Mouse (Mus musculus): ENCODE results near the gene Tpcn1. TPM values are rescaled to one million over a fixed set of nuclear protein-coding genes. Genes with fewer than 3 reads are reported as not detected.
A peak's percentile ranks its signal among the peaks of the same experiment; 100 is the strongest.

Gene Tpcn1
- polyA plus RNA-seq, 1 experiment, result 121 TPM

DNA sequence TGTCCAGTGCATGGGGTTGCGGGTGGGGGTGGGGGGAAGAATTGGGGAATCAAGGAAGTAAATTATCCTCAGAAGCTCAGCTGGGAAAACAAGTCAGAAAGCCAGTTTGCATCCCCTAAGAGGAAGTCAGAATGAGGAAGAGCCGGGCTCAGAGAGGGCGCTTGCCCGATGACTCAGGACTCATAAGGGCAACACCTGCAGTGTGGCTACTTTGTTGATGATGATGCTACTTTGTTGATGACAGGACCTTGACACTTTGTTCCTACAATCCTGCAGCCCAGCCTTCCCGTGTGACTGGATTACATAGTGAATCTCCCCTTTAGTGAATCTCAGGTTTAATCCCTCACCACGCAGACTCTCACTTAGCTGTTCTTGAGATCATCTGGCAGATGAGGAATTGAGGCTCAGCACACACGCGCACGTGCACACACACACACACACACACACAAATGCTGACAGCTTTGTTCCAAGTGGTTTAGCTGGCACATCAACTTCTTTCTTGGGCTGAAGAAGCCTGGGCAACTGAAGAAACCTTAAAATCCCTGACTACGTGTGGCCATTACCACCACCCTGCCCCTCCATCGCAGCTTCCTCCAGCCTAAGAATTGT is 18.1 kb downstream of the Tpcn1 start:
- Histone ChIP-seq H3K4me3 (ENCODE audit: insufficient read depth, low read length) (no peak overlapping the region), H3K27ac (ENCODE audit: insufficient read depth, low read depth, low read length) (peak overlapping the region; percentile 89), H3K4me1 (ENCODE audit: control insufficient read depth, insufficient read depth, low read length) (peaks cover 71% of the 10 kb centered on the region)
- no peak for TF ChIP-seq POLR2A (IDR thresholded peaks at IDR 0.05; ENCODE audit: borderline replicate concordance, low read depth, low read length)
- no peak for TF ChIP-seq CTCF (IDR thresholded peaks at IDR 0.05; ENCODE audit: low read depth, low read length)

DNA sequence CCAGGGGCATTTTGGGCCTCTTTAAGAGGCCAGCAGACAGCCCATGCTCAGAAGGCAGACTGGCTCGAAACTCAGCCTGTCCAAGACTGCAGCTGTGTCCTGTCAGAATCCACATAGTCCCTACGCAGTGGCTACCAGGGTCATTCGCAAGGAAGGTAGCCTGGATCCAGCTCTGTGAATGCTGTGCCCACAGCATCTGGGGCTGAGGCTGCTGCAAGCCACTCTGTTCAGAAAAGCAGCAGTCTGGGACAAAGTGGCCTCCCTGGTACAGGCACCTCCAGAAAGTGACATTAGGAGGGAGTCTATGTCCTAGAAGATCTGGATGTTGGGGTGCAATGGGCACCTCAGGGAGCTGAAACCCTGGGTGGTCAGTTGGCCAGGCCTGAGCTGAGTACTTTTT is 18.7 kb downstream of the Tpcn1 start:
- Histone ChIP-seq H3K4me3 (ENCODE audit: insufficient read depth, low read length) (no peak overlapping the region), H3K27ac (ENCODE audit: insufficient read depth, low read depth, low read length) (peak overlapping the region; percentile 89), H3K4me1 (ENCODE audit: control insufficient read depth, insufficient read depth, low read length) (peaks cover 70% of the 10 kb centered on the region)
- 0 out of 2 replicates have a peak, but pooled peaks have one; percentile 5 for TF ChIP-seq CTCF (IDR thresholded peaks at IDR 0.05; ENCODE audit: low read depth, low read length)
- no peak for TF ChIP-seq POLR2A (IDR thresholded peaks at IDR 0.05; ENCODE audit: borderline replicate concordance, low read depth, low read length)

DNA sequence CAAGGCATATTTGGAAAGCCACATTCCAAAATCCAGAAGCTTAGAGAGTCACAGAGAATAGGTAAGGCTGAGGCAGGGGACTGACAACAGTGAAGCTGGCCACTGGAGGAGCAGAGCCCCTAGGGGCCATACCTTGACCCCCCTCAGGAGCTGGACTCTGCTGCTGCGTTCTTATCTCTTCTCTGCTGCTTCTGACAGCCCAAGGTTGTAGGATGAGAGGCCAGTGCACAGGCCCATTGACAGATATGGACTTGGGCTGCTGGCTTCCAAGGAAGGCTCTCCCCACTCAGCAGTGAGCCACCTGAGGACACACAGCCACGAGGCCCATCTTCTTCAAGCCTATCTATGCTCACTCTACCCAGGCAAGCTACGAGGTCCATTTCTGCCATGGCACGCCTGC is 19.5 kb downstream of the Tpcn1 start:
- no peak overlapping the region for H3K27ac ChIP-seq (ENCODE audit: insufficient read depth, low read depth, low read length)

DNA sequence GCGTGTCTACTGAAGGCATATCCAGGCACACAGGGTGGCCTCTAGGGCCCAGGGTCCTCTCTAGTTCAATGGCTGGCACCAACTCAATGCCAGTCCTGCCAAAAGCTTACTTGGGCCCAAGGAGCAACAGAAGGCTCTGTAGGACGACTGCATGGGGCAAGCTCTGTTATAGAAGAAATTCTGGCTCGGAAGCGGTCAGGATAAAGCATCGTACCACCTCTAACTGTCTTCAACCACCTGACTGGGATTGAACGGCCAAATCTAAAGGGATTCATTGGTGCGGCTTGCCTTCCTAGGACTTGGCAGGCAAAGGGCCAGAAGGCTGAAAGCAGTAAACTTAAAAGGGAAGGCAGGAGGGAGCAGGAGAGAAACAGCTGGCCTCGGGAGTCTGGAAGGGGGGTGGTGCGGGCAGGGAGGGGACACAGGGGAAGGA is 20.1 kb downstream of the Tpcn1 start:
- no peak for TF ChIP-seq POLR2A (IDR thresholded peaks at IDR 0.05; ENCODE audit: borderline replicate concordance, low read depth, low read length)
- TF ChIP-seq CTCF (IDR thresholded peaks at IDR 0.05; ENCODE audit: low read depth, low read length), result no peak
- H3K4me1 ChIP-seq (ENCODE audit: control insufficient read depth, insufficient read depth, low read length), result peaks cover 68% of the 10 kb centered on the region

More for the DNA sequence above, 19.5 kb downstream of the Tpcn1 start:
- TF ChIP-seq POLR2A (IDR thresholded peaks at IDR 0.05; ENCODE audit: borderline replicate concordance, low read depth, low read length), result no peak
- no peak for TF ChIP-seq CTCF (IDR thresholded peaks at IDR 0.05; ENCODE audit: low read depth, low read length)
- H3K4me1 ChIP-seq (ENCODE audit: control insufficient read depth, insufficient read depth, low read length), result peaks cover 64% of the 10 kb centered on the region
- no peak overlapping the region for H3K4me3 ChIP-seq (ENCODE audit: insufficient read depth, low read length)

DNA sequence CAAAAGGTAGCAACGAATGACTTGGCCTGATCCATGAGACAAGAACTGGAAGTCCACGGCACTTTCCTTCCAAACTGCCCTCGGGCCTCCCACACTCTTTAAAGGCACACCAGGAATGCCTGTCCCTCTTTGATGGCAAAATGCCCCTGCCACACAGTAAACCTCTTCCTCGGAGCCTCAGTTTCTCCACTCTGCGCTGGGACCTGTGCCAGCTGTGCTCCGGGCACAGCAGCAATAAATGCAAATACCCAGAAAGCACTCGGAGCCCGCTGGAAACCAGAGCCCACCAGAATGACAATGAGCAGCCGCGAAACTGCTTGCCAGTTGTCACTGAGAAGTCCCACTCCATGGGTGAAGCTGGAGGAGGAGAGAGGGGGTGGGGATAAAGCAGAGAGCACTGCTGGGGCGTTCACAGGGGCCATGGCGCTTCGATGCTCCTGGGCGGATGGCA is 20.7 kb downstream of the Tpcn1 start:
- TF ChIP-seq CTCF (IDR thresholded peaks at IDR 0.05; ENCODE audit: low read depth, low read length), result no peak
- no peak for TF ChIP-seq POLR2A (IDR thresholded peaks at IDR 0.05; ENCODE audit: borderline replicate concordance, low read depth, low read length)
- no peak overlapping the region for H3K4me3 ChIP-seq (ENCODE audit: insufficient read depth, low read length)
- peaks cover 70% of the 10 kb centered on the region for H3K4me1 ChIP-seq (ENCODE audit: control insufficient read depth, insufficient read depth, low read length)
- H3K27ac ChIP-seq (ENCODE audit: insufficient read depth, low read depth, low read length), result no peak overlapping the region

More for the DNA sequence above, 20.1 kb downstream of the Tpcn1 start:
- H3K27ac ChIP-seq (ENCODE audit: insufficient read depth, low read depth, low read length), result no peak overlapping the region
- H3K4me3 ChIP-seq (ENCODE audit: insufficient read depth, low read length), result no peak overlapping the region

DNA sequence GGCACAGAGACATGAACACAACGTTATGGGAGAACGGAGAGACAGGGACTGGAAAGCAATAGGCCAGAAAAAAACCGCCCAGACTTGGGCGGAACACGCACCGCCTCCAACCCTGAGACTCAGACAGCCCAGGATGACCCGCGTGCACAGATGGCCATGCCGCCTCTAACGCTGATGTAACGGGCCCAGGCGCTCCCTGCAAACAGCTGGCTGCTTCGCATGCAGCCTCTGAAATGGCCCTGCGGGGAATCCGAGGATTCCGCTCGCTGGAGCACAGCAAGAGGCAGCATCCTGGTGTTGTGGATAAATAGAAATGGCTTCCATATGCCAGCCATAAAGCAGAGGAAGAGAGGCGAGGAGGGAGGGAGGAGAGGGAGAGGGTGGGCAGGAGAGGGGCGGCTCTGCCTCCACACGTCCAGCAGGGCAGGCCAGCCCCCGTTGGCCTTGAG is 21.2 kb downstream of the Tpcn1 start:
- Histone ChIP-seq H3K27ac (ENCODE audit: insufficient read depth, low read depth, low read length) (no peak overlapping the region), H3K4me3 (ENCODE audit: insufficient read depth, low read length) (no peak overlapping the region), H3K4me1 (ENCODE audit: control insufficient read depth, insufficient read depth, low read length) (peaks cover 68% of the 10 kb centered on the region)
- TF ChIP-seq CTCF (IDR thresholded peaks at IDR 0.05; ENCODE audit: low read depth, low read length) (no peak), POLR2A (IDR thresholded peaks at IDR 0.05; ENCODE audit: borderline replicate concordance, low read depth, low read length) (no peak)

DNA sequence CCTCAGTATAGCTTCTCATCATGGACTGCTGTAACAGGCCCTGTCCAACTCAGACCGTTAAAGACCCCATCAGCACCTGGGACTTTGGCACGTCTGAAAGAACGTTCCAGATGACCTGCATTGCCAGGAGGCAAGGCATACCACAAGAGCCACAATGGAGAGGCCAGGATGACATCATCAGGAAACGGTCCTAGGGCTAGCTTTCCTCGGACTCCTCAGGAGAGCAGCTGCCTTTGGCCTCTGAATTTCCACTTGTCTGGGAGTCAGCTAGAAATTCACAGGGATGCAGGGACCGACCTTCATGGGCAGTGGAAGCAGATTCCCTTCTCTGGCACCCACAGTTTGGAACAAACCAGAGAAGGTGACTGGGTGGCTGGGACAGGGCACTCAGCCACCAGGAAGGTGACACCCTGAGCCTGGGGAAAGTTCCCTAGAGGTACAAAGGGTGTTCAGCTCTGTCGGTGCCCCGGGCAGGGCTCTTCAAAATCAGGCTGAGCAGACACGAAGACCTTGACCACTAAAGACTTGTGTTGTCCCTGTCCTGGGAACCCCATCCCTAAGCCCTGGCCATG is 21.7 kb downstream of the Tpcn1 start:
- Histone ChIP-seq H3K4me1 (ENCODE audit: control insufficient read depth, insufficient read depth, low read length) (peaks cover 69% of the 10 kb centered on the region), H3K4me3 (ENCODE audit: insufficient read depth, low read length) (no peak overlapping the region), H3K27ac (ENCODE audit: insufficient read depth, low read depth, low read length) (no peak overlapping the region)
- TF ChIP-seq CTCF (IDR thresholded peaks at IDR 0.05; ENCODE audit: low read depth, low read length), result no peak
- TF ChIP-seq POLR2A (IDR thresholded peaks at IDR 0.05; ENCODE audit: borderline replicate concordance, low read depth, low read length), result no peak

DNA sequence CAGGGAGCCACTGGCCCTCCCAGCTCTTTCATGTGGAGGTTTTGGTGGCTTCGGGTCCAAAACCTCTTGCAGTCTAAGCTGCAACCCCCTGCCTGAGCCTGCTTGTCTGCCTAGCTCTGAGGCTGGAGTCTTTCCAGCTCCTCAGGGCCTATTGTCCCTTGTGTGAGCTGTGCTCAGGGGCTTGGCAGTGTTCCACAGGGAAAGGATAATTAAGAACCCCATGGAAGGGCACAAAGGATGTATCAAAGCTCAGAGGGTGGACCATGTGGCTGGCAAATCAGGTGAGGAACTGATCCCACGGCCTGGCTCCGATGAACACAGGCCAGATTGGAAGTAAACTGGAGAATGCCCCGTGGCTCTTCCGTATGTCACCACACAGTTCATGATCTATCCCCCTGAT is 22.4 kb downstream of the Tpcn1 start:
- no peak overlapping the region for H3K4me3 ChIP-seq (ENCODE audit: insufficient read depth, low read length)
- peaks cover 64% of the 10 kb centered on the region for H3K4me1 ChIP-seq (ENCODE audit: control insufficient read depth, insufficient read depth, low read length)
- TF ChIP-seq POLR2A (IDR thresholded peaks at IDR 0.05; ENCODE audit: borderline replicate concordance, low read depth, low read length) (no peak), CTCF (IDR thresholded peaks at IDR 0.05; ENCODE audit: low read depth, low read length) (no peak)
- no peak overlapping the region for H3K27ac ChIP-seq (ENCODE audit: insufficient read depth, low read depth, low read length)

DNA sequence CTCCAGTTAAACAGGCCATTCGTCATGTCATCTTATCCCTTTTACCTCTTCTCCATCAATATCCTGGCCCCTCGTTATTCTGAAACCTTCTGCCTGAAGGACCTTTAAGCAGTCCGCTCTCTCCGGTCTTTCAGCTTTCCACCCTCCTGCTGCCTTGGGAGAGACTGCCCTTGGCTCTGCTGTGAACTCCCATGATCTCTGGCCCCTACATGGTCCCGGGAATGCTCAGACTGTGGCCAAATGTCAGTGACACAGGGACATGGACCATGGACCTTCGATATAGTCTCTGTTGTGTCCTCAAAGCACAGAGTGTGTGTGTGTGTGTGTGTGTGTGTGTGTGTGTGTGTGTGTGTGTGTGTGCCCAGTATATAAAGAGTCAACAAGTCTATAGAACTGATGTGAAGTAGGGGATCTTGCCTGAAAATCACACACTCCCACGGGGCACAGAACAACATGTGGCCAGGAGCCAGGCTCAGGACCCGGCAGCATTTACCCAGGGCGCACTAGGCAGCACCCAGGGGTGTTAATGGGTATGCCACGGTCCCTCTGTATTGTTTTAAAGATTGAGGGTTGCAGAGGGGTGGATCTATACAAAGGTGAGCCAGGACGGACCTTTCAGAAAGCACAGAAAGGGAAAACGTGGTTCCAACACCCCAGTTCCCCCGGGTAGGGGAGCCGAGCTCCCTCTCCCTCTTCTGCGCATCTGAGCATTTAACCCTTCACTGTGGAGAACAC is 23.1 kb downstream of the Tpcn1 start:
- H3K27ac ChIP-seq (ENCODE audit: insufficient read depth, low read depth, low read length), result no peak overlapping the region
- TF ChIP-seq CTCF (IDR thresholded peaks at IDR 0.05; ENCODE audit: low read depth, low read length), result no peak
- no peak for TF ChIP-seq POLR2A (IDR thresholded peaks at IDR 0.05; ENCODE audit: borderline replicate concordance, low read depth, low read length)
- no peak overlapping the region for H3K4me3 ChIP-seq (ENCODE audit: insufficient read depth, low read length)
- H3K4me1 ChIP-seq (ENCODE audit: control insufficient read depth, insufficient read depth, low read length), result peaks cover 56% of the 10 kb centered on the region

DNA sequence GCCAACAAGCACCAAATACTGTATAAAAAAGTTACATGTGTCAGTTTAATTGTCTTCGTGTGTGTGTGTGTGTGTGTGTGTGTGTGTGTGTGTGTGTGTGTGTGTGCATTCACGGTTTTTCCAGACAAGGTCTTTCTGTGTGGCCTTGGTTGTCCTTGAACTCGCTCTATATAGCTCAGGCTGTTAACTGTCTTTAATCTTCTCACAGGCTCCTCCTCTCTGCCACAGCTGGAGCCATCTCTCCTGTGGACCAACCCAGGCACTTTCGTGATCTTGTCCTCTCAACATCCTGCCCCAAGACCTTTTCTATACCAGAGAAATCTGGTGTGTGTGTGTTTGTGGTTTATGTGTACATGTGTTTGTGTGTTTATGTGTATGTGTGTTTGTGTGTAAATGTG is 24.6 kb downstream of the Tpcn1 start:
- H3K27ac ChIP-seq (ENCODE audit: insufficient read depth, low read depth, low read length), result peak overlapping the region; percentile 11; the same call in 1 of the 2 replicates
- TF ChIP-seq POLR2A (IDR thresholded peaks at IDR 0.05; ENCODE audit: borderline replicate concordance, low read depth, low read length), result no peak
- TF ChIP-seq CTCF (IDR thresholded peaks at IDR 0.05; ENCODE audit: low read depth, low read length), result no peak
- H3K4me3 ChIP-seq (ENCODE audit: insufficient read depth, low read length), result no peak overlapping the region
- H3K4me1 ChIP-seq (ENCODE audit: control insufficient read depth, insufficient read depth, low read length), result peaks cover 45% of the 10 kb centered on the region
